Mouse (Mus musculus): ENCODE measurements around the gene Ptrh2. TPM values are rescaled to one million over a fixed set of nuclear protein-coding genes. Genes with fewer than 3 reads are reported as not detected.

The Ptrh2 gene
- total and polyA plus RNA-seq, 3 experiments, result 29.8 to 54.5 (median 34.7) TPM

- Histone ChIP-seq H3K4me3 (replicated peaks in 1 of 3; ENCODE audit: low read depth in 2 of 3, low read length in 2 of 3, poor library complexity in 1 of 3) (no peak overlapping the region), H3K27me3 (replicated peaks) (no peaks in the 10 kb centered on the region), H3K27ac (ENCODE audit: insufficient read depth, low read depth) (peak overlapping the region; percentile 5; the same call in 1 of the 2 replicates), H3K36me3 (replicated peaks in 1 of 2; ENCODE audit: control insufficient read depth in 1 of 2, insufficient read depth in 1 of 2, low read length in 1 of 2) (peaks cover 0 to 27% of the 10 kb centered on the region in 2 experiments), H3K4me2 (ENCODE audit: insufficient read depth, low read depth, poor library complexity, severe bottlenecking) (no peak overlapping the region), H3K9me3 (replicated peaks; ENCODE audit: low read length) (no peaks in the 10 kb centered on the region), H3K4me1 (ENCODE audit: control insufficient read depth in 1 of 2, insufficient read depth in 2 of 2) (peaks cover 12 to 33% of the 10 kb centered on the region in 2 experiments; a peak in 3 of 4 replicates), H3K9ac (ENCODE audit: insufficient read depth, low read depth) (peak overlapping the region; percentile 36; the same call in 1 of the 2 replicates), H3K79me2 (replicated peaks; ENCODE audit: control insufficient read depth, extremely low read depth, insufficient read depth, poor library complexity, severe bottlenecking) (peaks cover 7% of the 10 kb centered on the region)
- TF ChIP-seq POLR2A (IDR thresholded peaks at IDR 0.05; ENCODE audit: low read depth, low read length) (no peak), ETS1 (conservative IDR thresholded peaks at IDR 0.05; ENCODE audit: low read depth, low read length) (0 out of 2 replicates have a peak, but pooled peaks have one; percentile 6)
- dilution Hi-C loops (cut with MboI; ENCODE audit: extremely low pct_ligation_motif_present, extremely low pct_unique_long_range_greater_than_20kb, low sequenced_read_pairs), result no loop called here
- in situ Hi-C loops (cut with MboI; ENCODE audit: low pct_ligation_motif_present, low pct_unique_long_range_greater_than_20kb, low sequenced_read_pairs), result no loop called here
- DNase-seq (ENCODE audit: extremely low read depth), result no peak
Measured at GRCm38 (mm10) chr11:86671041-86671675, 12.6 kb upstream of the Ptrh2 start.

- H3K36me3 ChIP-seq (replicated peaks in 1 of 2; ENCODE audit: control insufficient read depth in 1 of 2, insufficient read depth in 1 of 2, low read length in 1 of 2), result peaks cover 3 to 36% of the 10 kb centered on the region in 2 experiments
- H3K27ac ChIP-seq (ENCODE audit: insufficient read depth, low read depth), result no peak overlapping the region
Measured at GRCm38 (mm10) chr11:86672772-86673171, 11.0 kb upstream of the Ptrh2 start.

GRCm38 (mm10) chr11:86675520-86675919 lies 8.3 kb upstream of the Ptrh2 start:
- Histone ChIP-seq H3K27ac (ENCODE audit: insufficient read depth, low read depth) (no peak overlapping the region), H3K36me3 (replicated peaks in 1 of 2; ENCODE audit: control insufficient read depth in 1 of 2, insufficient read depth in 1 of 2, low read length in 1 of 2) (peaks cover 3 to 41% of the 10 kb centered on the region in 2 experiments), H3K79me2 (replicated peaks; ENCODE audit: control insufficient read depth, extremely low read depth, insufficient read depth, poor library complexity, severe bottlenecking) (peaks cover 14% of the 10 kb centered on the region; the same call in 1 of the 2 replicates), H3K4me2 (ENCODE audit: insufficient read depth, low read depth, poor library complexity, severe bottlenecking) (no peak overlapping the region), H3K4me1 (ENCODE audit: control insufficient read depth in 1 of 2, insufficient read depth in 2 of 2) (peaks cover 11 to 39% of the 10 kb centered on the region in 2 experiments; a peak in 3 of 4 replicates), H3K9me3 (replicated peaks; ENCODE audit: low read length) (no peaks in the 10 kb centered on the region), H3K4me3 (replicated peaks in 1 of 3; ENCODE audit: low read depth in 2 of 3, low read length in 2 of 3, poor library complexity in 1 of 3) (no peak overlapping the region), H3K27me3 (replicated peaks) (no peaks in the 10 kb centered on the region), H3K9ac (ENCODE audit: insufficient read depth, low read depth) (no peak overlapping the region)
- in situ Hi-C loops (cut with MboI; ENCODE audit: low pct_ligation_motif_present, low pct_unique_long_range_greater_than_20kb, low sequenced_read_pairs) (no loop called here), dilution Hi-C loops (cut with MboI; ENCODE audit: extremely low pct_ligation_motif_present, extremely low pct_unique_long_range_greater_than_20kb, low sequenced_read_pairs) (no loop called here)
- DNase-seq (ENCODE audit: extremely low read depth), result no peak
- TF ChIP-seq RAD21 (IDR thresholded peaks at IDR 0.05; ENCODE audit: low read depth, low read length), result no peak

More at GRCm38 (mm10) chr11:86672772-86673171, 11.0 kb upstream of the Ptrh2 start:
- H3K4me3 ChIP-seq (replicated peaks in 1 of 3; ENCODE audit: low read depth in 2 of 3, low read length in 2 of 3, poor library complexity in 1 of 3), result no peak overlapping the region
- no peak overlapping the region for H3K4me2 ChIP-seq (ENCODE audit: insufficient read depth, low read depth, poor library complexity, severe bottlenecking)
- no peak for DNase-seq (ENCODE audit: extremely low read depth)
- H3K79me2 ChIP-seq (replicated peaks; ENCODE audit: control insufficient read depth, extremely low read depth, insufficient read depth, poor library complexity, severe bottlenecking), result peaks cover 9% of the 10 kb centered on the region
- dilution Hi-C loops (cut with MboI; ENCODE audit: extremely low pct_ligation_motif_present, extremely low pct_unique_long_range_greater_than_20kb, low sequenced_read_pairs) (no loop called here), in situ Hi-C loops (cut with MboI; ENCODE audit: low pct_ligation_motif_present, low pct_unique_long_range_greater_than_20kb, low sequenced_read_pairs) (no loop called here)
- TF ChIP-seq UBTF (IDR thresholded peaks at IDR 0.05; ENCODE audit: low read depth, low read length) (no peak), ETS1 (conservative IDR thresholded peaks at IDR 0.05; ENCODE audit: low read depth, low read length) (0 out of 2 replicates have a peak, but pooled peaks have one; percentile 8), BHLHE40 (IDR thresholded peaks at IDR 0.05; ENCODE audit: low read depth, low read length) (peak; percentile 55; the same call in 1 of the 2 replicates)
- no peaks in the 10 kb centered on the region for H3K9me3 ChIP-seq (replicated peaks; ENCODE audit: low read length)
- H3K4me1 ChIP-seq (ENCODE audit: control insufficient read depth in 1 of 2, insufficient read depth in 2 of 2), result peaks cover 12 to 33% of the 10 kb centered on the region in 2 experiments; a peak in 3 of 4 replicates
- H3K9ac ChIP-seq (ENCODE audit: insufficient read depth, low read depth), result peak overlapping the region; percentile 55; the same call in 1 of the 2 replicates
- H3K27me3 ChIP-seq (replicated peaks), result no peaks in the 10 kb centered on the region

All from CH12.LX (cell line).